Mouse (Mus musculus) left cerebral cortex, postnatal 4 days (tissue): Measurements from ENCODE around the gene Pgrmc1. TPM values are rescaled to one million over a fixed set of nuclear protein-coding genes. Genes with fewer than 3 reads are reported as not detected.
"Not testable (repeated sequence)": the region's sequence is repeated elsewhere in the genome, so short reads cannot be mapped to it uniquely, and the experiment has no call there.

Experiments
- DNase-seq: peaks from one replicate; pipeline ENCODE4 v3.0.0-alpha.2; 2022
- intact Hi-C: fragments of 180-260 bp; cut with DNase I; formaldehyde crosslinking; loops from one replicate; pipeline ENCODE4 v1.15.1; 2025
- total RNA-seq, 2 experiments: library from RNA; stranded (reverse); gene quantifications; 2 replicates each; pipeline ENCODE4 v1.2.3; 2021

Pgrmc1 gene
- total RNA-seq = 100 to 1,000 TPM; 273 to 292 TPM

DNA sequence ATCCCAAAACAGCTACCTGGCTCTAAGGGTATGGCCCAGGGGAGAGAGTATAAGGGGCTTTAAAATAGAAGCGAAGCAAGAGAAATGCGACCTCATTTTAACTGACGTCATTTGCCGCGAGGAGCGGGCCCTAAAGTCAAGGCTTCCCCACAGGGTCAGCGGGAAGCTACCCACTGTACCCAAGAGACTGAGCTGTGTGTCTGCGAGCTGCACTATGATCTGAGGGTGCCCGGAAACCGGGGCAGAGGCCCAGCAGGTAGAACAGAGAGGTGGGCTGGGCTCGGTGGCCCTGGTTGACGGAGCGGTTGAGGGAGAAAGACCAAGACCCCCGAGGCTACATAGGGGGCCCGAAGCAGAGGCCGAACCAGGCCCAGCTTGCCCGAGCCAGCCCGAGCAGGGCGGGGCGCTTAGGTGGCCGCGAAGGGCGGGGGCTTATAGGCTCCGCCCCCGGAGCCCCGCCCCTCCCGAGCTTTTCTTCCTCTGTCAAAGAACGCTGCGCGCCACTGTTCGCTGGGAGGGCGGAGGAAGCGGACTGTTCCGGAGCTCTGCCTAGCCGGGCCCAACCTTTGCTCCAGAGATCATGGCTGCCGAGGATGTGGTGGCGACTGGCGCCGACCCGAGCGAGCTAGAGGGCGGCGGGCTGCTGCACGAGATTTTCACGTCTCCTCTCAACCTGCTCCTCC, at the start of gene Pgrmc1:
TSS of gene Pgrmc1 (plus strand) at position 500 of the 683 bp plus-strand sequence.
- intact Hi-C loops = no loop called here
- peak; percentile 85 for DNase-seq

GRCm38 (mm10) chrX:36548798-36549197, 49.2 kb upstream of the Pgrmc1 start:
- no peak for DNase-seq
- intact Hi-C loops = no loop called here

GRCm38 (mm10) chrX:36550906-36551305, 47.1 kb upstream of the Pgrmc1 start:
- peak; percentile 13 for DNase-seq
- intact Hi-C loops = no loop called here

DNA sequence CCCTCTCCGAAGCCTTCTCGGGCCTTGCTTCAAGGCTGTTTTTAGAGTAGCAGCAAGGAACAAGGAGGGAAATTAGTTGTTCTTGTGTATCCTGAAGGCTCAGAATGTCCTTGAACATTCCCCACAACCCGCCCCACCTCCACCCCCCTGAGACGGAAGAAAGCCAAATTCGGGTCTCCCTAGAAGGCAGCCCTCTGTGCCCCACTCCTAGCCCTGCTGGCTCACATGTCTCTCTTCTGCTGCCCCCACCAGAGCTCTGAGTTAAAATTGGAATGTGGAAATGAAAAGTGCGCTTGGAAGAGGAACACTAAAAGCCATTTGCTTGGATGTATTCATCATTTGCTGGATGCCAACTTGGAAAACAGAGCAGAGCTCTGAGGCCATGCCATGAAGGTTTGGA, 46.7 kb upstream of the Pgrmc1 start:
- intact Hi-C loops = no loop called here
- DNase-seq = no peak

DNA sequence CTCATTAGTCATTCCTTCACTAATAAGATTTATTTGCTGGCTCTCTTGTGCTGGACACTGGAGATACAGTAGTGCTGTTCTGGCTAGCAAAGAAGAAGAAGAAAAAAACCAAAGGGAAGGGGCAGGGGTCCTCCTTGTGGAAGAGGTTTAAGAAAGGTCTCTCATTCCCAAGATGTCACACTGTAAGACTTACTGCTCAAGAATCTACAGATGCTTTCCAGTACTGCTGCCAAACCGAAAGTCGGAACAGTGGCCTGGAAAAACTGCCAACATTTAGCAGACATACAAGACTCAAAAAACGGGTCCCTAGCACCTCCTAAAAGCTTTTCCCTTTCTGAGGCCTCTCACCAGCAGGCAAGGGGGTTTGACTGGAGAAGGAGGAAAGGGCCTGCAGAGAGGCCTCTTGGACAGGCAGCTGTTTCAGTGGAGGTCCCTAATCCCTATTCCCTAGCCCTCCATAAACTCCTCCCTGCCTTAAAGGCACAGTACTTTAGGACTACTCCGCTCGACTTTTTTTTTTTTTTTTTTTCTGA, 45.9 kb upstream of the Pgrmc1 start:
- intact Hi-C loops = no loop called here
- DNase-seq = peak; percentile 17

GRCm38 (mm10) chrX:36552715-36553114, 45.3 kb upstream of the Pgrmc1 start:
- intact Hi-C loops = no loop called here
- no peak for DNase-seq

DNA sequence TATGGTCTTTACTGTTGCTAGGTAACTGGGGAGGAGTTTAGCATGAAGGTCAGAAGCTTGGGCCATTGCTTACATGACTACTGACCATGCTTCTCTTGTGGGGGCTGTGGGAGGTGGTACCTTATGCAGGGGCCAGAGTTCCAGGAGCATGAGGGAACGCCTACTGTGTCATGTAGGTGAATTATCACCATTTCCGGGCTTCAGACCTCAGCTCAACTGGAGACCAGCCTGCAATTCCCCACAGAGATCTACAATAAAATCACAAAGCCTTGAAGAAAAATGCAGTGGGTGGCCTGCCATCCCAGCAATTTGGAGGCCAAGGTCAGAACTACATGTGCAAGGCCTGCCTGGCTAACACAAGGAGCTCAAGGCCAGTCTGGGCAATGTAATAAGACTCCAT, 42.8 kb upstream of the Pgrmc1 start:
- DNase-seq, intact Hi-C loops: not testable (repeated sequence)

- intact Hi-C loops = no loop called here
- no peak for DNase-seq
Measured at GRCm38 (mm10) chrX:36560170-36560569, 37.8 kb upstream of the Pgrmc1 start.

DNA sequence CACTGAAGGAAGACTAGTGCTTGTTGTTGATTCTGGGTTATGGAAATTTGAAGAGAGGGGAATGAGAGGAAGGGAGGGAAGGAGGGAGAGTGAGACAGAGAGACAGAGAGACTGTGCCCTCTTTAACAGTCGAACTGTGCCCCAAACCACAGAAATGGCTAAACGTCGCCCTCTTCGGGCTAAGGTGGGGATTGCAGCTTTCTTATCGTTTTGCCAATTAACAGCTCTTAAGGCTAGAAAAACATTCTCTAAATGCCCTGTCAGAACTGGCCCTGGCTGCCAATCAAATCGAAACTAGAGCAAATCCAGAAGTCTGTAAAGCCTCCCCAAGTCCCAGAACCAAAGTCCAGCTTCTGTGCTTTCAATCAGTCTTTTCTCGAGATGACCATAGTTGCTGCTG, 36.4 kb upstream of the Pgrmc1 start:
- peak; percentile 63 for DNase-seq
- intact Hi-C loops = no loop called here

DNA sequence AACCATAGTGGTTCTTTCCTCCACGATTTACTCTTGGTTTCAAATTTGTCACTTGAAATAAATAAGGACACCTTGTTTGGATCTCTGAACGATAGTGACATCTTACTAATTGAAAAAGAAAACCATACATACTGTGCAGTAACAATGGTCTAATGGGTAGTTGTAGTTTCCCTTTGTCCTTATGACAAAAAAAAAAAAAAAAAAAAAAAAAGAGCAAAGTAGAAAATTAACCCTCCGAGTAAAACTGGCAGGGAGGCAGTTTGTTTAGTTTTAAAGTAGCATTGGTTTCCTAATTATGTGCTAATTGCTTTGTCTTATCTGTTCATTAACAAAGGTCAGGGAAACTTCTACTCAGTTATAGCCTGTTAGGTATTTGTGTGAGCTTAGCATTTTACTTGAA, 35.9 kb upstream of the Pgrmc1 start:
- DNase-seq = no peak
- intact Hi-C loops = no loop called here

- no peak for DNase-seq
- intact Hi-C loops = no loop called here
Measured at GRCm38 (mm10) chrX:36586629-36587303, 11.2 kb upstream of the Pgrmc1 start.

DNA sequence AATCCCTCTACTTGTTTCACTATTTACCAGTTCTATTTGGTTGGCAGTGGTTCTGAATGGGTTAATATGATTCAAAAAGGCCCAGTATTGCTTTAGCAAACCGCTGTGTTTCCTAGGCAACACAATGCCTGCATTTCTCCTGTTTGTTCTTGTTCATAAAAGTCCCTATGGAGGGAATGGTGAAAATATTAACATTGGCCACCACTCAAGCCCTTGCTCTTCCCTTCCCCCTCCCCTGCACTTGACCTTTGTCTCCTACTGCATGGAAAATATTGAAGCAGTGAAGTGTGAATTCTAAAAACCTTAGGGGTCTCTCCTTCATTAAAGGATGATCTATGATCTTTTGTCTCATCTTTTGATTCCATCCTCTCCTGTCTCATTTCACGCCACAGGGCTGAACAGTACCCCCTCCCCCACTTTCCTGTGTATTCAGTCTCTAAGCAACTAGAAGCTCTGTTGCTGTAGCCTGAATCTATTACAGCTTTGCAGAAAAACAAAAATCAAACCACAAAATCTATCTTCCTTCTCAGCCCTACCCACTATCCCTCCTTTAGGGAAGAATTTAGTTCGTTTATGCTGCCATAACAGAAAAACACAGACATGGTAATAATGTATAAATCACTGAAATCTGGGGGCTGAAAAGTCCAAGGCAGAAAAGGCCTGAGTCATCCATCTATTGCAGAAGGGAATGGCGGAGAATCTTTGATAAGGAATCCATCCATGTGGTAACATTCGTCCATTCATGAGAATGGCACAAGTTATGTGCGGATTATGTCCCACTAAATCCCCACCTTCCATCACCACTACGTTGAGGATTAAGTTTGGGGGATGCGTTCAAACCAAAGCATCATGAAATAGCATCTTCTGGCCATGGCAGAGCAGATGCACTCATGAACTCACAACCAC, 10.4 kb upstream of the Pgrmc1 start:
- intact Hi-C loops = no loop called here
- DNase-seq = peak; percentile 9

- no peak for DNase-seq
- intact Hi-C loops = no loop called here
Measured at GRCm38 (mm10) chrX:36590266-36590665, 7.7 kb upstream of the Pgrmc1 start.

GRCm38 (mm10) chrX:36591120-36591519, 6.9 kb upstream of the Pgrmc1 start:
- intact Hi-C loops = no loop called here
- DNase-seq = no peak

- intact Hi-C loops = no loop called here
- no peak for DNase-seq
Measured at GRCm38 (mm10) chrX:36591539-36591938, 6.5 kb upstream of the Pgrmc1 start.

DNA sequence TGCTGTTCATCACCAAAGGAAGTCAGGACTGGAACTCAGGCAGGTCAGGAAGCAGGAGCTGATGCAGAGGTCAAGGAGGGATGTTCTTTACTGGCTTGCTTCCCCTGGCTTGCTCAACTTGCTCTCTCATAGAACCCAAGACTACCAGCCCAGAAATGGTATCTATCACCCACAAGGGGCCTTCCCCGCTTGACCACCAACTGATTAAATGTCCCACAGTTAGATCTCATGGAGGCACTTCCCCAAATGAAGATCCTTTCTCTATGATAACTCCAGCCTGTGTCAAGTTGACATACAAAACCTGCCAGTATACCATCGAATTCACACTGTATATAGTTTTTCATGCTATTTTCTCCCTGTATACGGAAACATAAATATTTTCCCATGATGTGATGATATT, 2.8 kb upstream of the Pgrmc1 start:
- intact Hi-C loops = no loop called here

DNA sequence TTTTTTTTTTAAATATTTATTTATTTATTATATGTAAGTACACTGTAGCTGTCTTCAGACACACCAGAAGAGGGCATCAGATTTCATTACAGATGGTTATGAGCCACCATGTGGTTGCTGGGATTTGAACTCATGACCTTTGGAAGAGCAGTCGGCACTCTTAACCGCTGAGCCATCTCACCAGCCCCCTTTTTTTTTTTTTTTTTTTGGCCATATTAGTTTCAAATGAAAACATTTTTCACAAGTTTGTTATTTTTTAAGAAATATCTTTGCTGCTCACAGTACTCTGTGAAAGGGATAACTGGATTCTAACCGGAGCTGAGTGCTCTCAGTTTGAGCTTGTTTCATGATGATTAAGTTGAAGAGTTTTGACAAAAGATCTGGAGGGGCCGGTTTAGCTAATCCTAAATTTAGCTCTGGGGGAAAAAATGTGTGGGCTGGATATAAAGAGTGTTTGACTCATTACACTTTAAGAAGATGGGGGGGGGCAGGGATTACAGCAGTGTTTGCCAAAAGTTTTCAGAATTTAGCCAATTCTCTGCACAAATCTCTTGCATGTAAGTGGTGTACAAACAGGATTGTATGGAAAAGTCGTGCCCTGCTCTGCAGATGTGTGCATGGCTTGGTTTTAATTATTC, 1.4 kb upstream of the Pgrmc1 start:
- DNase-seq, intact Hi-C loops: not testable (repeated sequence)

More for the DNA sequence above, 2.8 kb upstream of the Pgrmc1 start:
- no peak for DNase-seq

DNA sequence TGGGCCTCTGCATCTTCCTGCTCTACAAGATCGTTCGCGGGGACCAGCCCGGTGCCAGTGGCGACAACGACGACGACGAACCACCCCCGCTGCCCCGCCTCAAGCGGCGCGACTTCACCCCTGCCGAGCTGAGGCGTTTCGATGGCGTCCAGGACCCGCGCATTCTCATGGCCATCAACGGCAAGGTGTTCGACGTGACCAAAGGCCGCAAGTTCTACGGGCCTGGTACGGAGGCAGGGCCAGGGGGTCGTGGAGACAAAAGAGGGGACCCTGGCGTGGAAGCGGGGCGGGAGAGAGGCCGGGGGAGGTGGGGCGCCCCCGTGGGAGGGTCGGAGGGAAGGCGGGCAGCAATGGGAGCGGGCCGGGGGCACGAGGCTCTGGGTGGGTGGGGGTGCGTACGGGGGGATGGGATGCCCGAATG, 394 bp downstream of the Pgrmc1 start:
- intact Hi-C loops = no loop called here
- peak; percentile 27 for DNase-seq

DNA sequence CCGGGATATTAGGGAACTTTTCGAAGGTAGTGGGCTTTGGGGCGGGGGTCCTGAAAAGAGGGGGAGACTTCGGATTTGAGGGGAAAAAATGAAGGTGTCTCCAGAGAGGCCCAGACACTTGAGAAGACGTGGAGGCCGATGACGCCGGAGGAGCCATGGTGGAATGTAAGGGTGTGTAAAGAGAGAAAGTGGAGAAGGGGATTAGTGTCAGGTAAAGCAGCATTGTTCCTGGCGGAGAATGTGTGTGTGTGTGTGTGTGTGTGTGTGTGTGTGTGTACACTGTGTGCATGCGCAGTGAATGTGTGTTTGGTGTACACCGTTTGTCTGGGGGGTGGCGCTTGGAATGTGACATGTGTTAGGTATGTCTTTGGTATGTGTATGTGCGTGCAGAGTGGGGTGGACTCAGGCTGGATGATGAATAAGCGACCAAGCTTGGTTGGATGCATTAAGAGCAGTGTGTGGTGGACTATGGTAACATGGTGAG, 897 bp downstream of the Pgrmc1 start:
- intact Hi-C loops = no loop called here
- DNase-seq = peak; percentile 17

GRCm38 (mm10) chrX:36599656-36600055, 1.6 kb downstream of the Pgrmc1 start:
- peak; percentile 4 for DNase-seq
- intact Hi-C loops = no loop called here
